Comparison of ENCODE assay signal across 16 mouse cellular contexts in genomic region chr6:30514242-30514641, GRCm38 (mm10). TPM values are rescaled to one million over a fixed set of nuclear protein-coding genes. Genes with fewer than 3 reads are reported as not detected.
DNase-seq lines count a peak whose midpoint lies in the region; ATAC-seq and TF ChIP-seq lines count a peak whose summit lies in the region.
"Had no signal": no experiment of that assay in that cellular context is flagged by ENCODE, and none has a peak within 500 bp of the region (broad histone marks: within the 10 kb centered on the region; RNA-seq: fewer than 3 reads in every experiment).

No protein-coding gene starts in this region.

- DNase-seq in kidney, adult 9 months, result no peak
- DNase-seq in testis, postnatal 14 days (ENCODE audit: low spot score), result no peak
- DNase-seq in adrenal gland, postnatal 25 days, result no peak
- DNase-seq in left cerebral cortex, postnatal 36 days (ENCODE audit: low spot score in 2 of 2), result no peak
- DNase-seq: cerebellum, adult 8-10 months; heart, adult 2 months; kidney, adult 8-10 months; lung, adult 2 months; thymus, postnatal 14 days had no signal

- no peak overlapping the region for H3K4me3 ChIP-seq in kidney, embryonic 15.5 days (replicated peaks)
- peak overlapping the region; percentile 82 for H3K4me3 ChIP-seq in testis, adult 2 months (ENCODE audit: control insufficient read depth, low read depth, low read length)
- no peak overlapping the region for H3K4me3 ChIP-seq in embryonic facial prominence, embryonic 15.5 days (replicated peaks)
- H3K4me3 ChIP-seq: forebrain, embryonic 13.5 days; heart, adult 2 months; myocyte had no signal

- no peaks in the 10 kb centered on the region for H3K9me3 ChIP-seq in kidney, embryonic 15.5 days (replicated peaks)
- no peaks in the 10 kb centered on the region; the same call in 1 of the 2 replicates for H3K9me3 ChIP-seq in embryonic facial prominence, embryonic 15.5 days (replicated peaks)
- H3K9me3 ChIP-seq: forebrain, embryonic 13.5 days had no signal

- 9% methylated on average over 9 of the region's 9 CpGs for WGBS in kidney, embryonic 15.5 days
- 9% methylated on average over 9 of the region's 9 CpGs for WGBS in embryonic facial prominence, embryonic 15.5 days

- TF ChIP-seq POLR2A in testis, adult 2 months (IDR thresholded peaks at IDR 0.05; ENCODE audit: control insufficient read depth, low read depth, low read length), result no peak

- intact Hi-C loops in left cerebral cortex, postnatal 36 days (cut with DNase I), result no loop called here

- no peak for TF ChIP-seq CTCF in testis, adult 2 months (IDR thresholded peaks at IDR 0.05; ENCODE audit: control insufficient read depth, insufficient read depth, insufficient replicate concordance, low read depth, low read length)

- H3K4me2 ChIP-seq in kidney, embryonic 15.5 days, result no peak overlapping the region
- no peak overlapping the region for H3K4me2 ChIP-seq in embryonic facial prominence, embryonic 15.5 days (replicated peaks)
- H3K4me2 ChIP-seq: forebrain, embryonic 13.5 days; midbrain, embryonic 11.5 days had no signal

- H3K4me1 ChIP-seq in kidney, embryonic 15.5 days, result peaks cover 22% of the 10 kb centered on the region
- H3K4me1 ChIP-seq in testis, adult 2 months (ENCODE audit: control insufficient read depth, insufficient read depth, low read length), result peaks cover 3% of the 10 kb centered on the region
- peaks cover 13% of the 10 kb centered on the region for H3K4me1 ChIP-seq in embryonic facial prominence, embryonic 15.5 days

- no peak for ATAC-seq in kidney, embryonic 15.5 days (replicated peaks; ENCODE audit: low FRiP score)
- no peak for ATAC-seq in embryonic facial prominence, embryonic 15.5 days (ENCODE audit: insufficient number of reproducible peaks, low FRiP score, low TSS enrichment, low read depth)
- ATAC-seq: forebrain, embryonic 13.5 days had no signal

- H3K9ac ChIP-seq in kidney, embryonic 15.5 days, result no peak overlapping the region
- no peak overlapping the region for H3K9ac ChIP-seq in embryonic facial prominence, embryonic 15.5 days
- H3K9ac ChIP-seq: forebrain, embryonic 13.5 days had no signal

- H3K27ac ChIP-seq in kidney, embryonic 15.5 days, result peak overlapping the region; percentile 87
- H3K27ac ChIP-seq in testis, adult 2 months (ENCODE audit: control insufficient read depth, insufficient read depth, low read depth, low read length), result no peak overlapping the region
- H3K27ac ChIP-seq in embryonic facial prominence, embryonic 15.5 days (replicated peaks), result peak overlapping the region; percentile 55
- H3K27ac ChIP-seq: forebrain, embryonic 13.5 days; heart, adult 2 months had no signal

- no peaks in the 10 kb centered on the region for H3K27me3 ChIP-seq in kidney, embryonic 15.5 days
- no peaks in the 10 kb centered on the region for H3K27me3 ChIP-seq in testis, adult 2 months (ENCODE audit: control insufficient read depth, insufficient read depth, low read length)
- no peaks in the 10 kb centered on the region for H3K27me3 ChIP-seq in embryonic facial prominence, embryonic 15.5 days
- H3K27me3 ChIP-seq: forebrain, embryonic 13.5 days had no signal

- H3K36me3 ChIP-seq in kidney, embryonic 15.5 days, result no peaks in the 10 kb centered on the region
- H3K36me3 ChIP-seq in testis, adult 2 months (ENCODE audit: control insufficient read depth, insufficient read depth, low read length), result no peaks in the 10 kb centered on the region; the same call in none of the 2 replicates
- H3K36me3 ChIP-seq in embryonic facial prominence, embryonic 15.5 days, result no peaks in the 10 kb centered on the region

RNA-seq across cellular contexts. Expression of gene Ssmem1, which starts 4.6 kb away (rescaled TPM):
- not detected in 2 replicates for polyA plus RNA-seq in kidney, embryonic 15.5 days (2015; fragmentation: Nextera tagmentation; extraction: Ambion mirVana)
- polyA plus RNA-seq in testis, adult 2 months (2012; rRNA removed), result 109 and 119 TPM in 2 replicates
- polyA plus RNA-seq in embryonic facial prominence, embryonic 15.5 days (2015; fragmentation: Nextera tagmentation; extraction: Ambion mirVana), result 0.14 and 0.52 TPM in 2 replicates
- 0.55 TPM in 1 of 2 replicates, not detected in the other for total RNA-seq in adrenal gland, postnatal 25 days (2021)
- total RNA-seq in left cerebral cortex, postnatal 36 days (2021), result under 1 TPM; 0.84 to 0.94 TPM
- total RNA-seq: gastrocnemius, adult 18-20 months; heart, adult 2 months had no signal
- polyA plus RNA-seq: forebrain, embryonic 13.5 days; lung, adult 2 months had no signal

RNA-seq across cellular contexts. Expression of gene Tmem209, which starts 4.7 kb away (rescaled TPM):
- polyA plus RNA-seq in kidney, embryonic 15.5 days (2015; fragmentation: Nextera tagmentation; extraction: Ambion mirVana), result 44.5 and 46.6 TPM in 2 replicates
- 77.8 and 92.3 TPM in 2 replicates for polyA plus RNA-seq in testis, adult 2 months (2012; rRNA removed)
- 27.5 and 29.1 TPM in 2 replicates for polyA plus RNA-seq in embryonic facial prominence, embryonic 15.5 days (2015; fragmentation: Nextera tagmentation; extraction: Ambion mirVana)
- total RNA-seq in adrenal gland, postnatal 25 days (2021), result 25.9 and 28.9 TPM in 2 replicates
- total RNA-seq in left cerebral cortex, postnatal 36 days (2021), result 10 to 100 TPM; 19.1 to 20.7 TPM

RNA-seq across cellular contexts. Expression of gene Cpa2, which starts 27.1 kb away (rescaled TPM):
- polyA plus RNA-seq in kidney, embryonic 15.5 days (2015; fragmentation: Nextera tagmentation; extraction: Ambion mirVana), result 20.2 and 21.5 TPM in 2 replicates
- polyA plus RNA-seq in testis, adult 2 months (2012; rRNA removed), result 1.1 and 1.4 TPM in 2 replicates
- polyA plus RNA-seq in embryonic facial prominence, embryonic 15.5 days (2015; fragmentation: Nextera tagmentation; extraction: Ambion mirVana), result 3.4 and 5.2 TPM in 2 replicates
- 0.52 and 0.90 TPM in 2 replicates for total RNA-seq in adrenal gland, postnatal 25 days (2021)
- total RNA-seq in left cerebral cortex, postnatal 36 days (2021), result 1 to 10 TPM in 1 of 2 experiments, under 1 TPM in 1; 0.70 to 3.1 TPM
- total RNA-seq: gastrocnemius, adult 18-20 months; heart, adult 2 months had no signal
- polyA plus RNA-seq: myocyte had no signal

RNA-seq across cellular contexts. Expression of gene Cpa4, which starts 53.9 kb away (rescaled TPM):
- 0.18 and 0.37 TPM in 2 replicates for polyA plus RNA-seq in kidney, embryonic 15.5 days (2015; fragmentation: Nextera tagmentation; extraction: Ambion mirVana)
- polyA plus RNA-seq in testis, adult 2 months (2012; rRNA removed), result 0.05 TPM in 1 of 2 replicates, not detected in the other
- polyA plus RNA-seq in embryonic facial prominence, embryonic 15.5 days (2015; fragmentation: Nextera tagmentation; extraction: Ambion mirVana), result 5.1 and 6.3 TPM in 2 replicates
- total RNA-seq in adrenal gland, postnatal 25 days (2021), result 1.2 and 1.7 TPM in 2 replicates
- total RNA-seq in left cerebral cortex, postnatal 36 days (2021), result under 1 TPM; 0.18 to 0.25 TPM
- total RNA-seq: gastrocnemius, adult 18-20 months; heart, adult 2 months had no signal
- polyA plus RNA-seq: heart, adult 2 months had no signal

Comparison
In these comparisons a context has a peak if more than half of its experiments do, and no peak if none do; other contexts are left out.
1. RNA of gene Ssmem1, which starts 4.6 kb away (polyA plus RNA-seq): 109 to 119 TPM in testis, adult 2 months; 0.14 to 0.52 TPM in embryonic facial prominence, embryonic 15.5 days and not detected in kidney, embryonic 15.5 days; every median in the first group is over 10 times any median in the second.